Mouse (Mus musculus) C2C12 (cell line): ENCODE data around the gene Zfp637.

Experiments
- CEBPB ChIP-seq: IDR thresholded peaks from one replicate; pipeline ENCODE4 v1.6.1; 2011; ENCODE audit warnings: low read depth, mild to moderate bottlenecking, control low read depth, moderate library complexity
- CTCF ChIP-seq: IDR thresholded peaks from one replicate; pipeline ENCODE4 v1.5.1; 2011; ENCODE audit not compliant: control insufficient read depth, insufficient read depth, insufficient read length
- MYOD1 ChIP-seq: IDR thresholded peaks from one replicate; pipeline ENCODE4 v1.6.1; 2011; ENCODE audit warnings: low read depth; ENCODE audit not compliant: control insufficient read depth, insufficient read length

GRCm38 (mm10) chr6:117881229-117881628 is 40.2 kb downstream of the Zfp637 start:
- no peak for TF ChIP-seq CTCF
- TF ChIP-seq MYOD1 = no peak
- no peak for TF ChIP-seq CEBPB
